Mouse (Mus musculus) E14TG2a.4 (cell line): ENCODE measurements at regions not wholly inside any gene's neighbourhood (a gene's known extent, or its start where the extent isn't known, plus 50 kb on each side); places are given as distances from the start of the nearest gene placed in this dataset.

Experiments used
- CTCF ChIP-seq: conservative IDR thresholded peaks from 2 replicates; pipeline ENCODE4 v1.5.1; 2014; ENCODE audit warnings: low read length
- NANOG ChIP-seq: IDR thresholded peaks from 2 replicates; pipeline ENCODE4 v1.6.1; 2014; ENCODE audit warnings: borderline replicate concordance, low read length, mixed read lengths
- POU5F1 ChIP-seq: IDR thresholded peaks from 2 replicates; pipeline ENCODE4 v1.6.1; 2014; ENCODE audit warnings: low read length, borderline replicate concordance

DNA sequence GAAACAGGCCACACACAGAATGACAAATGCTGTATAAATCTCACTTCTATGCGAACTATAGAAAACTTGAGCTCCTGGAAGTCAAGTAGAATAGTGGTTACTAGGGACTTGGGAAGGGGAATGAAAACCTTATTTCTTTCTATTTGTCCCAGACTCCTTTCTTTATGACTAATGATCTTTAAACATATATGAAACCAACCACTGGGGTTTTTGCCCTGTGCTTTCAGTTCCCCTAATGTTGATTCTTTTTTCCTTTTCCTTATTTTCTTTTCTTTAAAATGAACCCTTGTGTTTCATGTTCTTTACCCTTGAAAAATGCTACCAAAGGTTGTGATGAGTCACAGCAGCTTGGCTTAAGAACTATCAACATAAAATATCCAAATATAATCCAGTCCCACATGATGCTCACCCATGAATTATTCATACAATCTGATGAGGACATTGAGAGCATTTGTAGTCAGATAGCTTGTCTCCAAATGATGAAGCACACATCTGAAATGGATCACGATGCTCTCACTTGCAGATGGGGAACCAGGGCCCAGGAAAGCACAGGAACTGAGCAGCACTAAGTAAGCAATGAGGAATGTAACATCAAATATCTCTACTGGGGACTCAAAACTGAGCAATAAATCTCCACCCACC, 470.2 kb upstream of the Ubash3b start:
- TF ChIP-seq CTCF (no peak), NANOG (no peak), POU5F1 (no peak)
